Mouse (Mus musculus) heart, postnatal 0 days (tissue): ENCODE results near the gene Gm5737. TPM values are rescaled to one million over a fixed set of nuclear protein-coding genes. Genes with fewer than 3 reads are reported as not detected.

Experiments used
- ATAC-seq: fragments of 200-750 bp; cut with Nextera tagmentation; 2 replicates; pipeline ENCODE4 v1.8.0; 2017; ENCODE audit warnings: low read depth, moderate number of reproducible peaks, moderate library complexity; ENCODE audit not compliant: insufficient read depth
- DNase-seq: peaks from one replicate; pipeline ENCODE4 v3.0.0-alpha.2; 2016; ENCODE audit warnings: low spot score
- H3K27ac ChIP-seq: fragments of 300-500 bp; sonication (generic); 2 replicates; pipeline ENCODE4 v1.5.1; 2014; ENCODE audit warnings: low read depth, mild to moderate bottlenecking
- H3K27me3 ChIP-seq: fragments of 300-500 bp; sonication (generic); 2 replicates; pipeline ENCODE4 v1.6.1; 2014; ENCODE audit warnings: low read length, mixed read lengths; ENCODE audit not compliant: control insufficient read depth, insufficient read depth
- H3K36me3 ChIP-seq: fragments of 300-500 bp; sonication (generic); replicated peaks from 2 replicates; pipeline ENCODE4 v1.6.1; 2014; ENCODE audit warnings: low read length, mixed read lengths; ENCODE audit not compliant: control insufficient read depth, insufficient read depth
- H3K4me1 ChIP-seq: fragments of 300-500 bp; sonication (generic); 2 replicates; pipeline ENCODE4 v1.6.1; 2014; ENCODE audit warnings: antibody characterized with exemption; ENCODE audit not compliant: control insufficient read depth, insufficient read depth
- H3K4me2 ChIP-seq: fragments of 300-500 bp; sonication (generic); 2 replicates; pipeline ENCODE4 v1.6.1; 2014; ENCODE audit warnings: low read depth, mild to moderate bottlenecking, low read length, moderate library complexity
- H3K4me3 ChIP-seq: fragments of 300-500 bp; sonication (generic); 2 replicates; pipeline ENCODE4 v1.5.1; 2014; ENCODE audit warnings: low read depth, low read length
- H3K9ac ChIP-seq: fragments of 300-500 bp; sonication (generic); replicated peaks from 2 replicates; pipeline ENCODE4 v1.6.1; 2014; ENCODE audit warnings: low read depth, low read length, mixed read lengths
- H3K9me3 ChIP-seq: fragments of 300-500 bp; sonication (generic); replicated peaks from 2 replicates; pipeline ENCODE4 v1.6.1; 2016; ENCODE audit warnings: low read length; ENCODE audit not compliant: control insufficient read depth
- CTCF ChIP-seq: IDR thresholded peaks from 2 replicates; pipeline ENCODE4 v1.5.1; 2016; ENCODE audit warnings: antibody characterized with exemption, control low read depth, low read depth
- EP300 ChIP-seq: IDR thresholded peaks from 2 replicates; pipeline ENCODE4 v1.6.1; 2016; ENCODE audit warnings: antibody characterized with exemption, low read depth
- WGBS: fragments of 180-500 bp; shearing (Covaris S2); extraction: QIAGEN DNeasy Blood & Tissue Kit; methylation state at CpG from one replicate; pipeline ENCODE4 v1.1.7; 2014; 5-methylcytosine and 5-hydroxymethylcytosine counted together
- polyA plus RNA-seq: library from polyadenylated mRNA; unstranded; fragments of >200 nt; fragmentation: Nextera tagmentation; extraction: Ambion mirVana; gene quantifications from 2 replicates; pipeline ENCODE4 v1.2.1, GENCODE M21; 2015
- total RNA-seq: library from RNA; depleted of rRNA; stranded (reverse); fragments of >200 nt; gene quantifications from 2 replicates; pipeline ENCODE4 v1.2.3, GENCODE M21; 2014; ENCODE audit warnings: low replicate concordance

Gm5737 gene
- total and polyA plus RNA-seq, 2 experiments from 2014 or later, result not detected

DNA sequence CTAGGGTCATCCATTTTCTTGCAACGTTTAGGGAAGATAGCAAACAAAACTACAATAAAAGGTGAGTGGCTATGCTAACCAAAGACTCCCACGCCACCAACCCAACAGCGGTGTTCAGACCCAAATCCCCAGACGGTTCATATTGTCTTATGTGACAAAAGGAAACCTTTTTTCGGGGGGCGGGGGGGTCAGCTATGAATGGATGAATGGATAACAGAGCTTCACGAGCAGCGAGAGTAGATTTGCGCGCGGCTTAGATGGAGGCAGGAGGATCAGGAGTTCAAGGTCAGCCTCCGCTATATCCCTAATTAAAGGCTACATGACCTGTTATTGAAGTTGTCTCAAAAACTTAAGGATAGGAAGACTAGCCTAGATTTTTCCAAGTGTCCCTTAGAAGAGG is 24.2 kb downstream of the Gm5737 start:
- no peaks in the 10 kb centered on the region for H3K27me3 ChIP-seq
- H3K36me3 ChIP-seq, result no peaks in the 10 kb centered on the region
- H3K4me1 ChIP-seq, result no peaks in the 10 kb centered on the region; the same call in 1 of the 2 replicates
- H3K9ac ChIP-seq, result peak overlapping the region; percentile 59; the same call in 1 of the 2 replicates
- no peak overlapping the region for H3K27ac ChIP-seq
- ATAC-seq, result no peak
- H3K9me3 ChIP-seq, result no peaks in the 10 kb centered on the region
- WGBS, result 7% methylated on average over 12 of the region's 12 CpGs
- TF ChIP-seq CTCF (no peak), EP300 (no peak)
- peak overlapping the region; percentile 74 for H3K4me2 ChIP-seq
- DNase-seq, result no peak
- H3K4me3 ChIP-seq, result peak overlapping the region; percentile 82

DNA sequence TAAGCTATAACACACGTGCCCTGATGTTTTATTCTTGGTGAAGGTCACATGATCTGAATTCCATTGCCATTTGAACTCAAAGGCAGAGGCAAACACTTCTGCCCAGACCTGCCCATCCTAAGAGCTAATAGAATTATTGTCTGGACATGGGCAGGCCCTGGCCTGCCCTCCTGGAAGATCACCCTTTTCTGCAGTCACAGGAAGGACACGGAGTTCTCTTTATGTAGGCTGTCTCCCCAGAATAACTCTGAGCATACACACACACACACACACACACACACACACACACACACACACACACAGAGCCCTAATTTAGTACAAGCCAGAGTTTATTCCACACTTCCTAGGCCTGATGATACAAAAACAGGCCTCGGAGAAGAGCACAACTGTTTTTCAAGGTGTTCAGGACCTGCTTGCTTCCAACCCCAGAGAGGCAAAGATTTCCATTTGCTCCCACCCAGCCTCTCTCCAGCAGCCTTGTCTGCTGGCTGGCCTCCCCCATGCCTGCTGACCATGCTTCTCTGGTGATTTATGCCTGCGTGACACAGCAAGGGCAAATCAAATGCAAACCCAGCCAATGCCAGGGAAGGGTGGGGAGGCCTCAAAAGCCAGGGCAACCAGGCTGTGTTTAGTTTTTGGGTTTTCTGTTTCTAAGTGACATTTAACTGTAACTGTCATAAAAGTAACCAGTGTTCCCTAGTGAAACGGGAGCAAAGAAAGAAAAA is 26.4 kb downstream of the Gm5737 start:
- ATAC-seq, result no peak
- Histone ChIP-seq H3K4me3 (no peak overlapping the region), H3K27ac (peak overlapping the region; percentile 37; the same call in 1 of the 2 replicates), H3K9me3 (no peaks in the 10 kb centered on the region), H3K4me1 (no peaks in the 10 kb centered on the region), H3K36me3 (no peaks in the 10 kb centered on the region), H3K27me3 (no peaks in the 10 kb centered on the region), H3K9ac (no peak overlapping the region), H3K4me2 (no peak overlapping the region)
- no peak for TF ChIP-seq CTCF
- TF ChIP-seq EP300, result no peak
- 52% methylated on average over 5 of the region's 5 CpGs for whole genome bisulfite sequencing
- no peak for DNase-seq

DNA sequence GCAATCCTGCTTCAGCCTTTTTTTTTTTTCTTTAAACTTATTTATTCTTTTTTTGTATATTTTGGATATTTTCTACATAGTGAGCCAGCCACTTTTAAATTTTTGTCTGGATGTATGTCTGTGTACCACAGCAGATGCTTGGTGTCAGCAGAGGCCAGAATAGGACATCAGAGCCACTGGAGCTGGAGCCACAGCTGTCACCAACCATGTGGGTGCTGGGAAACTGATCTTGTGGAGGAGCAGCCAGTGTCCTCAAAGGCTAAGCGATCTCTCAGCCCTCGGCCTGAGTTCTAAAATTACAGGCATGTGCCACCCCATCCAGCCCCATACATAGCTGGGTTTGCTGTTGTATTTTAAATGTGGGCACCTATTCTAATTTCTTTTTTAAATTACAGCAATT is 27.6 kb downstream of the Gm5737 start:
- Histone ChIP-seq H3K27ac (no peak overlapping the region), H3K27me3 (no peaks in the 10 kb centered on the region), H3K9ac (no peak overlapping the region), H3K36me3 (no peaks in the 10 kb centered on the region), H3K4me2 (no peak overlapping the region), H3K4me1 (peaks cover 10% of the 10 kb centered on the region), H3K9me3 (no peaks in the 10 kb centered on the region), H3K4me3 (no peak overlapping the region)
- DNase-seq (no peak), ATAC-seq (no peak)
- 60% methylated on average over 2 of the region's 2 CpGs for WGBS
- no peak for TF ChIP-seq EP300
- no peak for TF ChIP-seq CTCF

DNA sequence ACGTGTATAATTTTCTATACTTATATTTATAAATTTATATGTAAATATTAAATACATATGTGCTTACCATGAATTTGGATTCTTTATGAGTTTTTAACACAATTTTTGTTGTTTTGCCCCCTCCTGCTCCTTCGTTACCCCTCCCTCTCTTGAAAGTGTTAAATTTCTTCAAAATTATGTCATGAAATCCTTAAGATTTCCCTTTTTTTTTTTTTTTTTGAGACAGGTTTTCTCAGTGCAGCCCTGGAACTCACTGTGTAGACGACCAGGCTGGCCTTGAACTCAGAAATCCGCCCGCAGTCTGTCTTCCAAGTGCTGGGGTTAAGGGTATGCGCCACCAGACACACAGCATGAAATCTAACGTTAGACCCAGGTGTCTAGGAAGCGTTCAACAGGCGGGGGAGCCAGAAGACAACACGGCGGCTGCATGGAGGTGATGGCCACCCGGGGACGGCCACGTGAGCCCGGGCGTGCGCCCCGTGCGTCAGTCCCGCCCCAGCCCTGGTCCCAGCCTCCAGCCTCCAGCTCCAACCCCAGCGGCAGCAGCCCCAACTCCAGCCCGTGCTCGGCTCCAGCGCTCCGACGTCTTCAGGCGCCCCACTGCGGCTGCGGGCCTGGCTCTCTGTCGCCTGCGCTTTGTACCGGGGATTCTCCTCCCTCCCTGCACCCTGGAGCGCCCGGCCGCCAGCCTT is 30.3 kb downstream of the Gm5737 start, which contains the start of gene Eef2k:
Eef2k (plus strand) TSS at position 487 of the 692 bp plus-strand sequence.
- Histone ChIP-seq H3K27ac (peak within 1 kb of the TSS; percentile 95), H3K9me3 (no peaks in the 10 kb centered on the region), H3K9ac (peak within 1 kb of the TSS; percentile 80), H3K36me3 (0 out of 2 replicates have a peak, but pooled peaks cover 2% of the 10 kb centered on the region), H3K27me3 (no peaks in the 10 kb centered on the region), H3K4me3 (peak within 1 kb of the TSS; percentile 82), H3K4me1 (peaks cover 19% of the 10 kb centered on the region), H3K4me2 (peak within 1 kb of the TSS; percentile 88)
- TF ChIP-seq CTCF, result peak; percentile 39
- TF ChIP-seq EP300, result no peak
- DNase-seq, result peak; percentile 86
- 4% methylated on average over 33 of the region's 35 CpGs for whole genome bisulfite sequencing
- ATAC-seq, result peak; percentile 94

DNA sequence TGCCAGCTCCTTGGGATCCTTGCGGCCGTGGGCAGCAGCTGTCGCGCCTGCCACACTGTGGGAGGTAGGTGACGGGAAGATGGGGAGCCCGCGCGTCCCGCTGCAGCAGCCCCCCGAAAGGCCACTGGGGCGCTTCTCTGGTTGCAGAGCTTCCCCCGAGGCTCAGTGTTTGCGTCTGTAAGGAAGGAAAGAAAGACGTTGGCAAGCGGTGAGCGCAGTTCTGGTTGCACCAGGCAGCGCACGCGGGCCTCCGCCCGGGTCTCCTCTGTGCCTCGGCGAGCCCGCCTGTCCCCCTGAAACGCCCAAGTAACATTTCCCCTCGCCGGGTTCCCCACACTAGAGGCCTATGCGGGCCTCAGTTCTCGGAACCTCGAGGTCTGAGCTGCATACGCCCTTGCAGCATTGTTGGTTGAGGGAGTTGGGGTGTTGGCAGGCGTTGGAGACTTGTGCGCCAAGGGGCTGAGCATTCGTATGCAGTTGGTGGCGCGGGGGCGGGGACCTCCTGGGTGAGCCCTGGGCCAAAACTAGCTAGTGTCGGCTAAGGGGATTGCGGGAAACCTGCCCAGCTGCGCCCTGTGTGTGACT is 31.0 kb downstream of the Gm5737 start:
- no peaks in the 10 kb centered on the region for H3K9me3 ChIP-seq
- ATAC-seq, result peak; percentile 78

More for the DNA sequence above, 31.0 kb downstream of the Gm5737 start:
- Histone ChIP-seq H3K27ac (peak overlapping the region; percentile 95), H3K9ac (peak overlapping the region; percentile 80), H3K27me3 (no peaks in the 10 kb centered on the region), H3K4me1 (peaks cover 19% of the 10 kb centered on the region), H3K4me3 (peak overlapping the region; percentile 82), H3K36me3 (0 out of 2 replicates have a peak, but pooled peaks cover 5% of the 10 kb centered on the region), H3K4me2 (peak overlapping the region; percentile 88)
- no peak for TF ChIP-seq EP300
- no peak for TF ChIP-seq CTCF
- DNase-seq, result peak; percentile 89
- under 1% methylated on average over 39 of the region's 40 CpGs for WGBS
